Comparison of ENCODE assay signal across 8 mouse cellular contexts in genomic region chr6:34875966-34876834, GRCm38 (mm10). TPM values are rescaled to one million over a fixed set of nuclear protein-coding genes. Genes with fewer than 3 reads are reported as not detected.
A peak's percentile ranks its signal among the peaks of the same experiment; 100 is the strongest.
DNase-seq lines count a peak whose midpoint lies in the region; ATAC-seq and TF ChIP-seq lines count a peak whose summit lies in the region.

No protein-coding gene starts in this region.

- H3K4me2 ChIP-seq in embryonic facial prominence, embryonic 12.5 days (replicated peaks) = peak overlapping the region; percentile 75
- H3K4me2 ChIP-seq in intestine, postnatal 0 days (replicated peaks; ENCODE audit: low read depth) = peak overlapping the region; percentile 76; the same call in 1 of the 2 replicates

- no peak for DNase-seq in layer of hippocampus, adult 2 months (ENCODE audit: low spot score in 2 of 2)
- no peak for DNase-seq in layer of hippocampus, adult 11-12 months (ENCODE audit: low spot score)
- DNase-seq in midbrain, embryonic 10.5 days (ENCODE audit: low spot score) = no peak
- DNase-seq in thymus, postnatal 4 days = peak; percentile 62
- no peak for DNase-seq in layer of hippocampus, postnatal 36 days
- DNase-seq in urinary bladder, postnatal 14 days (ENCODE audit: low spot score) = no peak

- ATAC-seq in embryonic facial prominence, embryonic 12.5 days (ENCODE audit: insufficient number of reproducible peaks, insufficient read depth, low FRiP score, low TSS enrichment) = no peak
- ATAC-seq in intestine, postnatal 0 days = peak; percentile 41

- no peak overlapping the region for H3K4me3 ChIP-seq in layer of hippocampus, adult 2 months
- peak overlapping the region; percentile 67; the same call in 1 of the 2 replicates for H3K4me3 ChIP-seq in embryonic facial prominence, embryonic 12.5 days
- no peak overlapping the region for H3K4me3 ChIP-seq in intestine, postnatal 0 days (ENCODE audit: low read depth, low read length)
- peak overlapping the region; percentile 62 for H3K4me3 ChIP-seq in midbrain, embryonic 10.5 days

- H3K4me1 ChIP-seq in embryonic facial prominence, embryonic 12.5 days = peaks cover 28% of the 10 kb centered on the region
- H3K4me1 ChIP-seq in intestine, postnatal 0 days (replicated peaks; ENCODE audit: control insufficient read depth, insufficient read depth, low read length) = peaks cover 5% of the 10 kb centered on the region; the same call in 1 of the 2 replicates
- H3K4me1 ChIP-seq in midbrain, embryonic 10.5 days = peaks cover 32% of the 10 kb centered on the region

- peak overlapping the region; percentile 73 for H3K27ac ChIP-seq in layer of hippocampus, adult 2 months
- peak overlapping the region; percentile 94; the same call in 1 of the 2 replicates for H3K27ac ChIP-seq in embryonic facial prominence, embryonic 12.5 days
- H3K27ac ChIP-seq in intestine, postnatal 0 days (ENCODE audit: low read depth, low read length) = peak overlapping the region; percentile 93
- peak overlapping the region; percentile 89 for H3K27ac ChIP-seq in midbrain, embryonic 10.5 days (replicated peaks)

- TF ChIP-seq CTCF in layer of hippocampus, adult 2 months (conservative IDR thresholded peaks at IDR 0.05) = peak; percentile 24
- TF ChIP-seq CTCF in intestine, postnatal 0 days (IDR thresholded peaks at IDR 0.05; ENCODE audit: low read depth) = peak; percentile 56

- WGBS in embryonic facial prominence, embryonic 12.5 days = 57% methylated on average over 12 of the region's 12 CpGs
- 41% methylated on average over 12 of the region's 12 CpGs for WGBS in intestine, postnatal 0 days
- 60% methylated on average over 12 of the region's 12 CpGs for whole genome bisulfite sequencing in midbrain, embryonic 10.5 days

- no peaks in the 10 kb centered on the region for H3K27me3 ChIP-seq in embryonic facial prominence, embryonic 12.5 days
- H3K27me3 ChIP-seq in intestine, postnatal 0 days (replicated peaks; ENCODE audit: control insufficient read depth, insufficient read depth, low read length) = no peaks in the 10 kb centered on the region
- H3K27me3 ChIP-seq in midbrain, embryonic 10.5 days (ENCODE audit: low read depth, poor library complexity, severe bottlenecking) = no peaks in the 10 kb centered on the region

- peak overlapping the region; percentile 84; the same call in 1 of the 2 replicates for H3K9ac ChIP-seq in embryonic facial prominence, embryonic 12.5 days
- no peak overlapping the region for H3K9ac ChIP-seq in intestine, postnatal 0 days (ENCODE audit: low read depth, low read length)

- H3K36me3 ChIP-seq in embryonic facial prominence, embryonic 12.5 days = peaks cover 18% of the 10 kb centered on the region; the same call in 1 of the 2 replicates
- H3K36me3 ChIP-seq in intestine, postnatal 0 days (ENCODE audit: control insufficient read depth, insufficient read depth) = peaks cover 18% of the 10 kb centered on the region; the same call in 1 of the 2 replicates
- peaks cover 45% of the 10 kb centered on the region for H3K36me3 ChIP-seq in midbrain, embryonic 10.5 days

- H3K9me3 ChIP-seq in embryonic facial prominence, embryonic 12.5 days = no peaks in the 10 kb centered on the region
- H3K9me3 ChIP-seq in intestine, postnatal 0 days (ENCODE audit: control insufficient read depth) = no peaks in the 10 kb centered on the region
- no peaks in the 10 kb centered on the region for H3K9me3 ChIP-seq in midbrain, embryonic 10.5 days (replicated peaks)

RNA-seq across cellular contexts. Expression of gene Cyren, which starts 1.7 kb away (rescaled TPM):
- total RNA-seq in layer of hippocampus, adult 2 months (2021) = 1 to 10 TPM; 5.5 to 5.9 TPM
- 17.1 and 19.0 TPM in 2 replicates for polyA plus RNA-seq in embryonic facial prominence, embryonic 12.5 days (2016; fragmentation: Nextera tagmentation; extraction: Ambion mirVana)
- 6.2 and 6.8 TPM in 2 replicates for polyA plus RNA-seq in intestine, postnatal 0 days (2015; fragmentation: Nextera tagmentation; extraction: Ambion mirVana)
- polyA plus RNA-seq in midbrain, embryonic 10.5 days (2016; fragmentation: Nextera tagmentation; extraction: Ambion mirVana) = 17.0 and 17.7 TPM in 2 replicates
- total RNA-seq in layer of hippocampus, postnatal 36 days (2021) = 1 to 10 TPM; 5.9 to 7.5 TPM

RNA-seq across cellular contexts. Expression of gene Tmem140, which starts 13.3 kb away (rescaled TPM):
- total RNA-seq in layer of hippocampus, adult 2 months (2021) = 1 to 10 TPM; 2.3 to 2.9 TPM
- polyA plus RNA-seq in embryonic facial prominence, embryonic 12.5 days (2016; fragmentation: Nextera tagmentation; extraction: Ambion mirVana) = 2.0 and 2.6 TPM in 2 replicates
- 12.9 and 25.0 TPM in 2 replicates for polyA plus RNA-seq in intestine, postnatal 0 days (2015; fragmentation: Nextera tagmentation; extraction: Ambion mirVana)
- polyA plus RNA-seq in midbrain, embryonic 10.5 days (2016; fragmentation: Nextera tagmentation; extraction: Ambion mirVana) = 1.9 and 2.1 TPM in 2 replicates
- total RNA-seq in layer of hippocampus, postnatal 36 days (2021) = 1 to 10 TPM; 1.8 to 2.4 TPM

RNA-seq across cellular contexts. Expression of gene Wdr91, which starts 34.5 kb away (rescaled TPM):
- 10 to 100 TPM; 34.9 to 37.9 TPM for total RNA-seq in layer of hippocampus, adult 2 months (2021)
- polyA plus RNA-seq in embryonic facial prominence, embryonic 12.5 days (2016; fragmentation: Nextera tagmentation; extraction: Ambion mirVana) = 11.7 and 12.7 TPM in 2 replicates
- 5.7 and 6.9 TPM in 2 replicates for polyA plus RNA-seq in intestine, postnatal 0 days (2015; fragmentation: Nextera tagmentation; extraction: Ambion mirVana)
- 11.4 and 13.0 TPM in 2 replicates for polyA plus RNA-seq in midbrain, embryonic 10.5 days (2016; fragmentation: Nextera tagmentation; extraction: Ambion mirVana)
- total RNA-seq in layer of hippocampus, postnatal 36 days (2021) = 10 to 100 TPM; 35.1 to 36.5 TPM

RNA-seq across cellular contexts. Expression of gene Stra8, which starts 43.8 kb away (rescaled TPM):
- not detected for total RNA-seq in layer of hippocampus, adult 2 months (2021)
- polyA plus RNA-seq in embryonic facial prominence, embryonic 12.5 days (2016; fragmentation: Nextera tagmentation; extraction: Ambion mirVana) = not detected in 2 replicates
- polyA plus RNA-seq in intestine, postnatal 0 days (2015; fragmentation: Nextera tagmentation; extraction: Ambion mirVana) = not detected in 2 replicates
- not detected in 2 replicates for polyA plus RNA-seq in midbrain, embryonic 10.5 days (2016; fragmentation: Nextera tagmentation; extraction: Ambion mirVana)
- not detected for total RNA-seq in layer of hippocampus, postnatal 36 days (2021)

Comparison
In these comparisons a context has a peak if more than half of its experiments do, and no peak if none do; other contexts are left out.
1. H3K4me3 ChIP-seq: peak in embryonic facial prominence, embryonic 12.5 days (single experiment) and midbrain, embryonic 10.5 days (single experiment); none in layer of hippocampus, adult 2 months (single experiment) and intestine, postnatal 0 days (single experiment).
2. Peak in every context shown above with its lines, with median percentiles within 50 percentile points of each other: H3K27ac ChIP-seq.